Mouse (Mus musculus): ENCODE results near the gene Nek6. TPM values are rescaled to one million over a fixed set of nuclear protein-coding genes. Genes with fewer than 3 reads are reported as not detected.

The Nek6 gene
- total RNA-seq, 2 experiments from 2014 or later = 27.0 to 27.9 TPM

Small RNA genes lying within 50 kb of the gene (microRNA-seq; reads per million reads assigned to microRNA genes)
- gene Gm27634 = not detected

Other genes with a start within 250 kb of the Nek6 start
- 10 to 100 TPM; 74.5 to 76.5 TPM for gene Dennd1a, start 224.3 kb upstream of the Nek6 start, total RNA-seq (2021)
- gene Lhx2, start 172.4 kb upstream of the Nek6 start, total RNA-seq (2021) = 10 to 100 TPM; 76.7 to 79.0 TPM
- 100 to 1,000 TPM; 180 to 206 TPM for gene Psmb7, start 132.4 kb downstream of the Nek6 start, total RNA-seq (2021)
- gene Nr5a1, start 202.9 kb downstream of the Nek6 start, total RNA-seq (2021) = under 1 TPM in 1 of 2 experiments, not detected in 1; 0.25 TPM